Comparison of ENCODE assay signal across 13 mouse cellular contexts in genomic region chr17:45693812-45694565, GRCm38 (mm10). TPM values are rescaled to one million over a fixed set of nuclear protein-coding genes. Genes with fewer than 3 reads are reported as not detected.
DNase-seq lines count a peak whose midpoint lies in the region; ATAC-seq and TF ChIP-seq lines count a peak whose summit lies in the region.
"Had no signal": no experiment of that assay in that cellular context is flagged by ENCODE, and none has a peak within 500 bp of the region (broad histone marks: within the 10 kb centered on the region; RNA-seq: fewer than 3 reads in every experiment).

No protein-coding gene starts in this region.

- TF ChIP-seq POLR2A in kidney, adult 2 months (IDR thresholded peaks at IDR 0.05; ENCODE audit: low read depth, low read length): no peak

- no peak overlapping the region for H3K9ac ChIP-seq in kidney, embryonic 14.5 days (ENCODE audit: low read depth, low read length)
- H3K9ac ChIP-seq: hindbrain, embryonic 12.5 days had no signal

- WGBS in kidney, adult 2 months: 74% methylated on average over 18 of the region's 18 CpGs
- WGBS in kidney, embryonic 14.5 days: 79% methylated on average over 18 of the region's 18 CpGs
- WGBS in heart, embryonic 10.5 days: 61% methylated on average over 18 of the region's 18 CpGs

- no peak for TF ChIP-seq CTCF in kidney, adult 2 months (conservative IDR thresholded peaks at IDR 0.05; ENCODE audit: insufficient read depth, insufficient read length, low read depth, low read length)

- H3K9me3 ChIP-seq in kidney, embryonic 14.5 days (ENCODE audit: control insufficient read depth, low read length): no peaks in the 10 kb centered on the region
- H3K9me3 ChIP-seq in heart, embryonic 10.5 days: no peaks in the 10 kb centered on the region
- H3K9me3 ChIP-seq: hindbrain, embryonic 12.5 days had no signal

- DNase-seq in kidney, adult 2 months: peak; percentile 44
- DNase-seq in heart, embryonic 10.5 days (ENCODE audit: low spot score): no peak
- peak; percentile 41 for DNase-seq in heart, postnatal 4 days
- DNase-seq in lung, postnatal 4 days: peak; percentile 49 to 87
- DNase-seq in right cerebral cortex, postnatal 14 days: no peak
- no peak for DNase-seq in frontal cortex, postnatal 36 days (ENCODE audit: low spot score in 2 of 2)
- DNase-seq: embryo, embryonic 11 days; right cerebral cortex, adult 18-20 months had no signal

- ATAC-seq in kidney, embryonic 14.5 days (ENCODE audit: low FRiP score, low TSS enrichment): no peak

- no peak overlapping the region for H3K4me2 ChIP-seq in kidney, embryonic 14.5 days (replicated peaks; ENCODE audit: low read depth, low read length)
- H3K4me2 ChIP-seq: hindbrain, embryonic 12.5 days had no signal

- no peaks in the 10 kb centered on the region for H3K36me3 ChIP-seq in kidney, adult 2 months (ENCODE audit: control insufficient read depth, insufficient read depth, low read length)
- peaks cover 15% of the 10 kb centered on the region; the same call in 1 of the 2 replicates for H3K36me3 ChIP-seq in kidney, embryonic 14.5 days (ENCODE audit: control insufficient read depth, insufficient read depth, low read length)
- H3K36me3 ChIP-seq in heart, embryonic 10.5 days: peaks cover 29% of the 10 kb centered on the region

- H3K27ac ChIP-seq in kidney, adult 2 months (ENCODE audit: insufficient read depth, low read depth, low read length): 0 out of 2 replicates have a peak overlapping the region, but pooled peaks have one; percentile 10
- no peak overlapping the region for H3K27ac ChIP-seq in kidney, embryonic 14.5 days (ENCODE audit: low read depth, low read length)
- H3K27ac ChIP-seq in heart, embryonic 10.5 days: peak overlapping the region; percentile 54
- H3K27ac ChIP-seq: hindbrain, embryonic 12.5 days had no signal

- H3K4me3 ChIP-seq in kidney, adult 2 months (ENCODE audit: insufficient read depth, low read depth, low read length): no peak overlapping the region
- H3K4me3 ChIP-seq in kidney, embryonic 14.5 days (ENCODE audit: low read length): no peak overlapping the region
- H3K4me3 ChIP-seq in heart, embryonic 10.5 days: no peak overlapping the region; the same call in 1 of the 2 replicates
- H3K4me3 ChIP-seq: hindbrain, embryonic 12.5 days had no signal

- H3K4me1 ChIP-seq in kidney, adult 2 months (ENCODE audit: control insufficient read depth, insufficient read depth, low read length): peaks cover 8% of the 10 kb centered on the region
- peaks cover 7% of the 10 kb centered on the region; the same call in 1 of the 2 replicates for H3K4me1 ChIP-seq in kidney, embryonic 14.5 days (ENCODE audit: control insufficient read depth, insufficient read depth, low read length)
- peaks cover 52% of the 10 kb centered on the region for H3K4me1 ChIP-seq in heart, embryonic 10.5 days

- no peaks in the 10 kb centered on the region for H3K27me3 ChIP-seq in kidney, adult 2 months (replicated peaks; ENCODE audit: control insufficient read depth, insufficient read depth, low read length)
- no peaks in the 10 kb centered on the region for H3K27me3 ChIP-seq in kidney, embryonic 14.5 days (ENCODE audit: control insufficient read depth, insufficient read depth, low read length)
- H3K27me3 ChIP-seq in heart, embryonic 10.5 days (ENCODE audit: insufficient read depth, poor library complexity, severe bottlenecking): no peaks in the 10 kb centered on the region
- H3K27me3 ChIP-seq: hindbrain, embryonic 12.5 days had no signal

RNA-seq across cellular contexts. Expression of gene Tmem63b, which starts 7.3 kb away (rescaled TPM):
- polyA plus RNA-seq in kidney, adult 2 months (2012; rRNA removed): 77.9 and 90.1 TPM in 2 replicates
- 23.1 and 28.0 TPM in 2 replicates for polyA plus RNA-seq in kidney, embryonic 14.5 days (2014; fragmentation: Nextera tagmentation; extraction: Ambion mirVana)
- 42.2 and 43.5 TPM in 2 replicates for polyA plus RNA-seq in heart, embryonic 10.5 days (2016; fragmentation: Nextera tagmentation; extraction: Ambion mirVana)
- total RNA-seq in heart, postnatal 4 days (2021): 10 to 100 TPM; 74.3 to 77.1 TPM

RNA-seq across cellular contexts. Expression of gene Mrpl14, which starts 7.9 kb away (rescaled TPM):
- polyA plus RNA-seq in kidney, adult 2 months (2012; rRNA removed): 168 and 199 TPM in 2 replicates
- 154 and 192 TPM in 2 replicates for polyA plus RNA-seq in kidney, embryonic 14.5 days (2014; fragmentation: Nextera tagmentation; extraction: Ambion mirVana)
- polyA plus RNA-seq in heart, embryonic 10.5 days (2016; fragmentation: Nextera tagmentation; extraction: Ambion mirVana): 148 and 163 TPM in 2 replicates
- total RNA-seq in heart, postnatal 4 days (2021): 10 to 100 TPM; 89.8 to 90.8 TPM

RNA-seq across cellular contexts. Expression of gene Capn11, which starts 34.9 kb away (rescaled TPM):
- 0.04 and 0.16 TPM in 2 replicates for polyA plus RNA-seq in kidney, adult 2 months (2012; rRNA removed)
- 0.10 TPM in 1 of 2 replicates, not detected in the other for polyA plus RNA-seq in kidney, embryonic 14.5 days (2014; fragmentation: Nextera tagmentation; extraction: Ambion mirVana)
- polyA plus RNA-seq in heart, embryonic 10.5 days (2016; fragmentation: Nextera tagmentation; extraction: Ambion mirVana): 0.51 and 0.95 TPM in 2 replicates
- total RNA-seq in heart, postnatal 4 days (2021): 1 to 10 TPM in 1 of 2 experiments, not detected in 1; 1.3 TPM
- total RNA-seq: ES-E14 had no signal
- polyA plus RNA-seq: thymus, postnatal 0 days had no signal

RNA-seq across cellular contexts. Expression of gene 1600014C23Rik, which starts 39.7 kb away (rescaled TPM):
- not detected in 2 replicates for polyA plus RNA-seq in kidney, adult 2 months (2012; rRNA removed)
- polyA plus RNA-seq in kidney, embryonic 14.5 days (2014; fragmentation: Nextera tagmentation; extraction: Ambion mirVana): 0.62 TPM in 1 of 2 replicates, not detected in the other
- 0.62 TPM in 1 of 2 replicates, not detected in the other for polyA plus RNA-seq in heart, embryonic 10.5 days (2016; fragmentation: Nextera tagmentation; extraction: Ambion mirVana)
- total RNA-seq in heart, postnatal 4 days (2021): under 1 TPM in 1 of 2 experiments, not detected in 1; 0.97 TPM
- total RNA-seq: ES-E14; megakaryocyte progenitor cell, adult 5-6 weeks had no signal
- polyA plus RNA-seq: hindbrain, embryonic 12.5 days; thymus, postnatal 0 days had no signal

Comparison
In these comparisons a context has a peak if more than half of its experiments do, and no peak if none do; other contexts are left out.
1. DNase-seq: peak in kidney, adult 2 months (single experiment), heart, postnatal 4 days (single experiment) and lung, postnatal 4 days (2 of 2); none in heart, embryonic 10.5 days (single experiment), right cerebral cortex, postnatal 14 days (single experiment) and frontal cortex, postnatal 36 days (0 of 2).